8 mouse cellular contexts compared by ENCODE assay signal in genomic region chr17:29355841-29356478, GRCm38 (mm10). TPM values are rescaled to one million over a fixed set of nuclear protein-coding genes. Genes with fewer than 3 reads are reported as not detected.
DNase-seq lines count a peak whose midpoint lies in the region; ATAC-seq and TF ChIP-seq lines count a peak whose summit lies in the region.

No protein-coding gene starts in this region.

- no peaks in the 10 kb centered on the region for H3K36me3 ChIP-seq in liver, adult 2 months (ENCODE audit: control insufficient read depth, insufficient read depth, low read length)
- H3K36me3 ChIP-seq in forebrain, embryonic 13.5 days (ENCODE audit: poor library complexity, severe bottlenecking): no peaks in the 10 kb centered on the region
- H3K36me3 ChIP-seq in limb, embryonic 10.5 days: no peaks in the 10 kb centered on the region
- H3K36me3 ChIP-seq in midbrain, embryonic 13.5 days: no peaks in the 10 kb centered on the region

- intact Hi-C loops in heart, postnatal 36 days (cut with DNase I): no loop called here

- no peaks in the 10 kb centered on the region for H3K79me2 ChIP-seq in liver, adult 2 months (ENCODE audit: control insufficient read depth, insufficient read depth, low read length)

- 33% methylated on average over 17 of the region's 17 CpGs for WGBS in liver, adult 2 months
- WGBS in forebrain, embryonic 13.5 days: 6% methylated on average over 17 of the region's 17 CpGs
- WGBS in limb, embryonic 10.5 days: 26% methylated on average over 17 of the region's 17 CpGs
- WGBS in midbrain, embryonic 13.5 days: 10% methylated on average over 17 of the region's 17 CpGs

- TF ChIP-seq CTCF in liver, adult 2 months (IDR thresholded peaks at IDR 0.05; ENCODE audit: low read depth, low read length): no peak

- peak; percentile 57 for ATAC-seq in forebrain, embryonic 13.5 days
- ATAC-seq in midbrain, embryonic 13.5 days: peak; percentile 69

- H3K9ac ChIP-seq in liver, adult 2 months (ENCODE audit: low read depth, low read length): no peak overlapping the region
- peak overlapping the region; percentile 68 for H3K9ac ChIP-seq in forebrain, embryonic 13.5 days
- H3K9ac ChIP-seq in midbrain, embryonic 13.5 days (replicated peaks): peak overlapping the region; percentile 69

- no peak overlapping the region for H3K4me3 ChIP-seq in liver, adult 2 months (ENCODE audit: insufficient read depth, low read depth, low read length)
- peak overlapping the region; percentile 38 for H3K4me3 ChIP-seq in forebrain, embryonic 13.5 days
- H3K4me3 ChIP-seq in limb, embryonic 10.5 days: peak overlapping the region; percentile 42
- H3K4me3 ChIP-seq in midbrain, embryonic 13.5 days (replicated peaks): peak overlapping the region; percentile 38

- DNase-seq in liver, adult 2 months (ENCODE audit: extremely low read depth, low read depth, low spot score): no peak
- DNase-seq in liver (no peak), adipocyte (ENCODE audit: low spot score) (no peak)
- peak; percentile 77 to 82 for DNase-seq in heart, postnatal 36 days
- peak; percentile 59 for DNase-seq in limb, embryonic 10.5 days (ENCODE audit: low spot score)
- DNase-seq in urinary bladder, postnatal 25 days (ENCODE audit: low spot score): no peak

- H3K27me3 ChIP-seq in liver, adult 2 months (ENCODE audit: control insufficient read depth, insufficient read depth, low read length): no peaks in the 10 kb centered on the region
- H3K27me3 ChIP-seq in forebrain, embryonic 13.5 days: no peaks in the 10 kb centered on the region
- no peaks in the 10 kb centered on the region for H3K27me3 ChIP-seq in limb, embryonic 10.5 days (ENCODE audit: low read depth, poor library complexity, severe bottlenecking)
- H3K27me3 ChIP-seq in midbrain, embryonic 13.5 days: no peaks in the 10 kb centered on the region

- no peaks in the 10 kb centered on the region for H3K9me3 ChIP-seq in forebrain, embryonic 13.5 days (replicated peaks)
- no peaks in the 10 kb centered on the region for H3K9me3 ChIP-seq in limb, embryonic 10.5 days (replicated peaks)
- no peaks in the 10 kb centered on the region for H3K9me3 ChIP-seq in midbrain, embryonic 13.5 days

- peak overlapping the region; percentile 10 for H3K27ac ChIP-seq in liver, adult 2 months (replicated peaks; ENCODE audit: insufficient read depth, low read depth, low read length)
- peak overlapping the region; percentile 99 for H3K27ac ChIP-seq in forebrain, embryonic 13.5 days
- H3K27ac ChIP-seq in limb, embryonic 10.5 days: peak overlapping the region; percentile 81
- peak overlapping the region; percentile 99 for H3K27ac ChIP-seq in midbrain, embryonic 13.5 days

- peak overlapping the region; percentile 65 for H3K4me2 ChIP-seq in forebrain, embryonic 13.5 days
- H3K4me2 ChIP-seq in midbrain, embryonic 13.5 days (replicated peaks): peak overlapping the region; percentile 63

- no peaks in the 10 kb centered on the region; the same call in 1 of the 2 replicates for H3K4me1 ChIP-seq in liver, adult 2 months (ENCODE audit: control insufficient read depth, insufficient read depth, low read length)
- H3K4me1 ChIP-seq in forebrain, embryonic 13.5 days: peaks cover 31% of the 10 kb centered on the region
- peaks cover 32% of the 10 kb centered on the region for H3K4me1 ChIP-seq in limb, embryonic 10.5 days
- peaks cover 40% of the 10 kb centered on the region for H3K4me1 ChIP-seq in midbrain, embryonic 13.5 days (replicated peaks)

- TF ChIP-seq POLR2A in liver, adult 2 months (IDR thresholded peaks at IDR 0.05; ENCODE audit: extremely low read depth, insufficient read depth, low read length): no peak

RNA-seq across cellular contexts. Expression of gene Fgd2, which starts 4.8 kb away (rescaled TPM):
- 7.6 and 8.9 TPM in 2 replicates for total RNA-seq in liver, adult 2 months (2014; rRNA removed)
- polyA plus RNA-seq in liver, adult 2 months (2012; rRNA removed): 4.0 and 8.8 TPM in 2 replicates
- polyA plus RNA-seq in forebrain, embryonic 13.5 days (2015; fragmentation: Nextera tagmentation; extraction: Ambion mirVana): 2.6 and 3.0 TPM in 2 replicates
- 1 to 10 TPM; 3.5 to 4.5 TPM for total RNA-seq in heart, postnatal 36 days (2021)
- 6.4 and 6.7 TPM in 2 replicates for polyA plus RNA-seq in limb, embryonic 10.5 days (2016; fragmentation: Nextera tagmentation; extraction: Ambion mirVana)
- 3.2 and 3.3 TPM in 2 replicates for polyA plus RNA-seq in midbrain, embryonic 13.5 days (2015; fragmentation: Nextera tagmentation; extraction: Ambion mirVana)

RNA-seq across cellular contexts. Expression of gene Mtch1, which starts 8.2 kb away (rescaled TPM):
- 82.7 and 93.8 TPM in 2 replicates for total RNA-seq in liver, adult 2 months (2014; rRNA removed)
- polyA plus RNA-seq in liver, adult 2 months (2012; rRNA removed): 136 and 143 TPM in 2 replicates
- 378 and 381 TPM in 2 replicates for polyA plus RNA-seq in forebrain, embryonic 13.5 days (2015; fragmentation: Nextera tagmentation; extraction: Ambion mirVana)
- 100 to 1,000 TPM; 201 to 211 TPM for total RNA-seq in heart, postnatal 36 days (2021)
- 234 and 286 TPM in 2 replicates for polyA plus RNA-seq in limb, embryonic 10.5 days (2016; fragmentation: Nextera tagmentation; extraction: Ambion mirVana)
- 398 and 461 TPM in 2 replicates for polyA plus RNA-seq in midbrain, embryonic 13.5 days (2015; fragmentation: Nextera tagmentation; extraction: Ambion mirVana)

RNA-seq across cellular contexts. Expression of gene Pi16, which starts 38.5 kb away (rescaled TPM):
- total RNA-seq in liver, adult 2 months (2014; rRNA removed): 0.13 and 0.28 TPM in 2 replicates
- 0.07 and 0.10 TPM in 2 replicates for polyA plus RNA-seq in liver, adult 2 months (2012; rRNA removed)
- 1.5 and 1.7 TPM in 2 replicates for polyA plus RNA-seq in forebrain, embryonic 13.5 days (2015; fragmentation: Nextera tagmentation; extraction: Ambion mirVana)
- 10 to 100 TPM; 35.9 to 42.4 TPM for total RNA-seq in heart, postnatal 36 days (2021)
- 0.34 and 0.35 TPM in 2 replicates for polyA plus RNA-seq in limb, embryonic 10.5 days (2016; fragmentation: Nextera tagmentation; extraction: Ambion mirVana)
- polyA plus RNA-seq in midbrain, embryonic 13.5 days (2015; fragmentation: Nextera tagmentation; extraction: Ambion mirVana): 1.9 and 2.2 TPM in 2 replicates

Comparison
In these comparisons a context has a peak if more than half of its experiments do, and no peak if none do; other contexts are left out.
1. DNase-seq: peak in heart, postnatal 36 days (2 of 2) and limb, embryonic 10.5 days (single experiment); none in liver, adult 2 months (single experiment), liver (single experiment), adipocyte (single experiment) and urinary bladder, postnatal 25 days (single experiment).
2. H3K27ac ChIP-seq: peak in every context shown above with its lines; median percentile 99 in forebrain, embryonic 13.5 days; 99 in midbrain, embryonic 13.5 days; 81 in limb, embryonic 10.5 days; 10 in liver, adult 2 months.